Mouse (Mus musculus) brain, embryonic 14.5 days (tissue): ENCODE results near the gene Bmpr1b. TPM values are rescaled to one million over a fixed set of nuclear protein-coding genes. Genes with fewer than 3 reads are reported as not detected.

Experiments used
- DNase-seq: peaks from one replicate; pipeline ENCODE4 v3.0.0-alpha.2; 2011; ENCODE audit warnings: low read depth
- CTCF ChIP-seq: fragments of 200-500 bp; IDR thresholded peaks from 2 replicates; pipeline ENCODE4 v1.5.1; 2012; ENCODE audit warnings: inconsistent platforms, mild to moderate bottlenecking, moderate library complexity, borderline replicate concordance; ENCODE audit not compliant: insufficient read depth, insufficient read length; ENCODE audit errors: extremely low read depth
- POLR2A ChIP-seq: fragments of 200-500 bp; IDR thresholded peaks from 2 replicates; pipeline ENCODE4 v1.6.1; 2012; ENCODE audit warnings: mild to moderate bottlenecking, inconsistent platforms, borderline replicate concordance; ENCODE audit not compliant: poor library complexity, insufficient read depth, insufficient read length, severe bottlenecking; ENCODE audit errors: extremely low read depth
- polyA plus RNA-seq: library from polyadenylated mRNA; depleted of rRNA; stranded (reverse); fragments of >200 nt; gene quantifications from 2 replicates; pipeline ENCODE4 v1.2.3, GENCODE M21; 2012; rRNA removed

The Bmpr1b gene
- polyA plus RNA-seq, 1 experiment = 2.9 TPM

- TF ChIP-seq CTCF (no peak), POLR2A (no peak)
- no peak for DNase-seq
Observed at GRCm38 (mm10) chr3:141791026-141791780, 378.0 kb downstream of the Bmpr1b start.

Other genes starting within 250 kb of the Bmpr1b start
- gene Pdlim5, start 226.3 kb upstream of the Bmpr1b start, polyA plus RNA-seq = 12.4 and 14.3 TPM in 2 replicates